Mouse (Mus musculus) CD8-positive naive resting alpha-beta T cell, adult 2 months (primary cell): ENCODE results near the gene Atp13a1.

ENCODE experiments used
- DNase-seq, 2 experiments: peaks; one replicate each; pipeline ENCODE4 v3.0.0; 2022; ENCODE audit warnings: low read depth in 2 of 2, low spot score in 2 of 2

The Atp13a1 gene

DNA sequence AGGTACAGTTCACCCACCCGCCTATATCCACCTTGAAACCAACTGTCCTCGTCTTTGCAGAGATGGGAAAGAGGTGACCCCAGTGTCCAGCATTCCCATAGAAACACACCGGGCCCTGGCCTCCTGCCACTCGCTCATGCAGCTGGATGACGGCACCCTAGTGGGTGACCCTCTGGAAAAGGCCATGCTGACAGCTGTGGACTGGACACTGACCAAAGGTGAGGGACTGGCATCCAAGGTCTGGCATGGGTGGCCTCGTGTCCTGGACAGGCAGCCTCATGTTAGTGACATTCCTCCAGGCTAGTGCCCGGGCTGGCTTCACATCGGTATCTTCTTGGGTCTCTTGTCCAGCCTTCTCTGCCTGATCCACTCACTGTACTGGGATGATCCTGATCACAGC is 8.3 kb downstream of the Atp13a1 start:
- DNase-seq = no peak

- no peak for DNase-seq
Measured at GRCm38 (mm10) chr8:69799946-69800345, 9.0 kb downstream of the Atp13a1 start.

DNA sequence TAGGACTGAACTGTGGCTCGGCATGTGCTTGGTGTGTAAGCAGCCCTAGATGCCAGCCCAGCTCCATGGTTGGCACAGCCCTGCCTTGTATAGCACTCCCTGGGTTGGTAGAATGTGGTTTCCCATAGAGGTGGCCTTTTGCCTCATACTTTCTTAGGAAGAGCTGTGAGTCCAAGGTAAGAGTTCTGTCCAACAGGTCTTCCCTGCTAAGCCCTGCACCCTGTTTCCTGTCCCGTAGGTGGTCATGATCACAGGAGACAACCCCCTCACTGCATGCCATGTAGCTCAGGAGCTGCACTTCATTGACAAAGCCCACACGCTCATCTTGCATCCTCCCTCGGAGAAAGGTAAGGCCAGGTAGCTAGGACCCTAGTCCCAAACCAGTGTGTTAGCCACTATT is 10.8 kb downstream of the Atp13a1 start:
- no peak for DNase-seq

GRCm38 (mm10) chr8:69802216-69802615 is 11.3 kb downstream of the Atp13a1 start:
- DNase-seq = no peak

GRCm38 (mm10) chr8:69803366-69803765 is 12.4 kb downstream of the Atp13a1 start:
- DNase-seq = no peak

DNA sequence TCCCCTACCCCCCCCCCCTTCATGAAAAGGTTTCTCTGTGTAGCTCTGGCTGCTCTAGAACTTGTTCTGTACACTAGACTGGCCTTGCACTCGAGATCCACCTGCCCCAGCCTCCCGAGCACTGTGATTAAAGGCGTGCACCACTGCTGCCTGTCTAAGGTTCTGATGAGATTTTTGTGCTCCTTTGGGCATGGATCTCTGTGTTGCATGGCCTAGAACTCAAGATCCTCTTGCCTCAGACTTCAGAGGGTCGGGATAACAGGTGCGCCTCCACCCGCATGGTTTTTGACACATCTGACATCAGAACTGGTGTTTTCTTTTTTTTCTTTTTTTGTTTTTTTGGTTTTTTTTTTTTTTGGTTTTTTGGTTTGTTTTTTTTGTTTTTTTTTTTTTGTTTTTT is 13.6 kb downstream of the Atp13a1 start:
- no peak for DNase-seq

- DNase-seq = no peak
Measured at GRCm38 (mm10) chr8:69805086-69805485, 14.1 kb downstream of the Atp13a1 start.

DNA sequence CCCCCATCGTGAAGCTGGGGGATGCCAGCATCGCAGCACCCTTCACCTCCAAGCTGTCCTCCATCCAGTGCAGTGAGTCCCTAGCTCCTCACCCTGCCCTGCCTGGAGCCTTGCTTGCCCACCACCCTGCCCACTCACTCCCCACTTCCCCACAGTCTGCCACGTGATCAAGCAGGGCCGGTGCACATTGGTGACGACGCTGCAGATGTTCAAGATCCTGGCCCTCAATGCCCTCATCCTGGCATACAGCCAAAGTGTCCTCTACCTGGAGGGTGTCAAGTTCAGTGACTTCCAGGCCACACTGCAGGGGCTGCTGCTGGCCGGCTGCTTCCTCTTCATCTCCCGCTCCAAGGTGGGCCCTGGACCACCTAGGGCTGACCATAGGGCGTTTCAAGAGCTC is 14.5 kb downstream of the Atp13a1 start:
- DNase-seq = no peak

- no peak for DNase-seq
Measured at GRCm38 (mm10) chr8:69807236-69807635, 16.3 kb downstream of the Atp13a1 start.

DNA sequence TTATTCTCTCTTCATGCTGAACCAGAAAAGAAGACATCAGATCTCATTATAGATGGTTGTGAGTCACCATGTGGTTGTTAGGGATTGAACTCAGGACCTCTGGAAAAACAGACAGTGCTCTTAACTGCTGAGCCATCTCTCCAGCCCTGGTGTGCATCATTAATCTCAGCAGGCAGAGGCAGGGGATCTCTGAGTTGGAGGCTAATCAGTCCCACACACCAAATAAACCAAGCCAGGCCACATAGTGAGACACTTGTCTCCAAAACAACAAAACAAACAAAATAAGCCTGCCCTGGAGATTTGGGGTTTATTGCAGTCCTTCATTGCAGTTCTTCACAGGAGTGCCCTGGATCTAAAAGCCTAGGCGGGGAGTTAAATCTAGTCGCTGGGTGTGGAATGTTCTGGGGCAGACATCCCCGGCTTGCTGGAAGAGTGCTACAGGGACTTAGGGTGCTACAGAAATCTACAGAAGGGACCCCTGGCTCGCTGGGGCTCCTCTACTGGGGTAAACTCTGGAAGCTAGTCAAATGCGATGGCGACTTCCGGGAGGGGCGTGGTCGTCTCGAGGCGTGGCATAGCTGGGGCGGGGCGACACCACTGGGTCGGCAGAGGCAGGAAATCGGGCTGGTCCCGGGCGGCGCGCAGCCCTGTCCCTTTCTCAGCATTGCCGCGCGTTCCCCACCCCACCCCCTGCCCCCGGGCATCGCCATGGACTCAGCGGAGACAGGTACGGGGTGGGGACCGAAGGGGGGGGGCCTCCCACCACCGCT is 17.3 kb downstream of the Atp13a1 start, which contains the start of gene Gmip:
TSS of gene Gmip (plus strand) at position 586 of the 770 bp plus-strand sequence.
- peak; percentile 82 to 94 for DNase-seq

GRCm38 (mm10) chr8:69808864-69809403 is 18.0 kb downstream of the Atp13a1 start:
- peak; percentile 36 to 44 for DNase-seq

- no peak for DNase-seq
Measured at GRCm38 (mm10) chr8:69809820-69810219, 18.9 kb downstream of the Atp13a1 start.

GRCm38 (mm10) chr8:69814881-69815280 is 23.9 kb downstream of the Atp13a1 start:
- DNase-seq = no peak

- no peak for DNase-seq
Measured at GRCm38 (mm10) chr8:69815396-69815795, 24.4 kb downstream of the Atp13a1 start.

GRCm38 (mm10) chr8:69820466-69820865 is 29.5 kb downstream of the Atp13a1 start:
- DNase-seq = no peak

GRCm38 (mm10) chr8:69821971-69822385 is 31.0 kb downstream of the Atp13a1 start:
- DNase-seq = peak in 1 of 2 experiments; percentile 11

GRCm38 (mm10) chr8:69822386-69823191 is 31.6 kb downstream of the Atp13a1 start, which contains the start of gene Lpar2:
Gene Lpar2, plus strand, starts transcription at chr8:69822429.
- DNase-seq = peak; percentile 13 to 27

DNA sequence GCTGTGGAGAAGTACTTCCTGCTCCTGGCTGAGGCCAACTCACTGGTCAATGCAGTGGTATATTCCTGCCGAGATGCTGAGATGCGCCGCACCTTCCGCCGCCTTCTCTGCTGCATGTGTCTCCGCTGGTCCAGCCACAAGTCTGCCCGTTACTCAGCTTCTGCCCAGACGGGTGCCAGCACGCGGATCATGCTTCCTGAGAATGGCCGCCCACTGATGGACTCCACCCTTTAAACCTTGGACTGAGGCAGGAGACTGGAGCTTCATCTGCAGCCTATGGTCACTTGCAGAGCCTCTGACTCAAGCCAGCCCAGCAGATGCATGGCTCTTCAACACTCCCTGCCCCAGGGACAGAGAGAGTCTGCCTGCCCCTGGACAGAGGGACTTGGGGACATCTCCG is 35.4 kb downstream of the Atp13a1 start:
- DNase-seq = no peak

DNA sequence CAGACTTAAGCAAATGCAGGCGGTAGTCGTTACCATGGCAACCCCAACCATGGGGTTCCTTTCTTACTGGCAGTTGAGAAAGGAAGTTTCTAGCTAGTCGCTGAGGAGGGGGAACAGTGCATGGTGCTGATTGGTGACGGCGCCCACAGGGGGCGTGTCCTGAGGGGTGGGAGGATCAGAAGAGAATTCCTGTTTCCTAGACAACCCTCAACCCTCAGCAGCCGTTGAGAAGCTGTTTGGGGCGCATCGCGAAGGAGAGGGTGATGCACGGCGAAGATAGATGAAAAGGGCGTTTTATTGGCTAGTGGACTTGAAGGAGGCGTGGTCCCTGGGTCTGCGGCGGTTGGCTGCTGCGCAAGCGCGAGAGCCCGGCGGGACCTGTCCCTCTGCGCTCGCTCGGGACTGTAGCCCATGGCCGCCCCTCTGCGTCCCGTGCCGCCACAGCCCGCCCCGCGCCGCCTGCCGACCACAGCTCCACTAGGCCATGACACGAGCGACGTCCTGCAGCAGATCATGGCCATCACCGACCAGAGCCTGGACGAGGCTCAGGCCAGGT is 41.4 kb downstream of the Atp13a1 start, which contains the start of gene Pbx4:
TSS of gene Pbx4 (plus strand) at position 194 of the 556 bp plus-strand sequence.
- peak; percentile 86 for DNase-seq

- DNase-seq = no peak
Measured at GRCm38 (mm10) chr8:69837057-69837682, 46.2 kb downstream of the Atp13a1 start.
